15 mouse cellular contexts compared by ENCODE assay signal in genomic region chr2:79188511-79189193, GRCm38 (mm10).
"Had no signal": no experiment of that assay in that cellular context is flagged by ENCODE, and none has a peak within 500 bp of the region (broad histone marks: within the 10 kb centered on the region; RNA-seq: fewer than 3 reads in every experiment).

No protein-coding gene starts in this region.

- H3K4me1 ChIP-seq: neural tube, embryonic 12.5 days had no signal

- H3K4me2 ChIP-seq: limb, embryonic 15.5 days; liver, embryonic 12.5 days; lung, embryonic 14.5 days; neural tube, embryonic 12.5 days had no signal

- H3K9ac ChIP-seq: limb, embryonic 15.5 days; liver, embryonic 12.5 days; lung, embryonic 14.5 days; neural tube, embryonic 12.5 days had no signal

- ATAC-seq: liver, embryonic 12.5 days had no signal

- H3K9me3 ChIP-seq: limb, embryonic 15.5 days; liver, embryonic 12.5 days; midbrain, embryonic 10.5 days; neural tube, embryonic 12.5 days had no signal

- H3K27ac ChIP-seq: kidney, postnatal 0 days; limb, embryonic 15.5 days; liver, embryonic 12.5 days; midbrain, embryonic 10.5 days; neural tube, embryonic 12.5 days had no signal

- DNase-seq: kidney, adult 11 months; kidney, adult 9 months; kidney, postnatal 36 days; lung, embryonic 14.5 days; lung, postnatal 10 days; lung, postnatal 4 days; right cerebral cortex, adult 18-20 months; right cerebral cortex, postnatal 25 days; thymus, postnatal 36 days had no signal

- H3K36me3 ChIP-seq: limb, embryonic 15.5 days; liver, embryonic 12.5 days; midbrain, embryonic 10.5 days; neural tube, embryonic 12.5 days had no signal

- H3K4me3 ChIP-seq: limb, embryonic 15.5 days; liver, embryonic 12.5 days; midbrain, embryonic 10.5 days; myocyte; neural tube, embryonic 12.5 days had no signal

- H3K27me3 ChIP-seq: limb, embryonic 15.5 days; liver, embryonic 12.5 days; neural tube, embryonic 12.5 days had no signal
